Mouse (Mus musculus) layer of hippocampus, adult 8-10 months (tissue): Measurements from ENCODE around the gene Pla2g3. TPM values are rescaled to one million over a fixed set of nuclear protein-coding genes. Genes with fewer than 3 reads are reported as not detected.

ENCODE experiments used
- DNase-seq, 2 experiments: peaks; one replicate each; pipeline ENCODE4 v3.0.0; 2022; ENCODE audit warnings: low spot score in 2 of 2
- total RNA-seq, 4 experiments: library from RNA; stranded (reverse); gene quantifications; 2 replicates each; pipeline ENCODE4 v1.2.4; 2022

Pla2g3 gene
- total RNA-seq, 4 experiments from 2014 or later, result 0.99 to 1.7 (median 1.5) TPM

DNA sequence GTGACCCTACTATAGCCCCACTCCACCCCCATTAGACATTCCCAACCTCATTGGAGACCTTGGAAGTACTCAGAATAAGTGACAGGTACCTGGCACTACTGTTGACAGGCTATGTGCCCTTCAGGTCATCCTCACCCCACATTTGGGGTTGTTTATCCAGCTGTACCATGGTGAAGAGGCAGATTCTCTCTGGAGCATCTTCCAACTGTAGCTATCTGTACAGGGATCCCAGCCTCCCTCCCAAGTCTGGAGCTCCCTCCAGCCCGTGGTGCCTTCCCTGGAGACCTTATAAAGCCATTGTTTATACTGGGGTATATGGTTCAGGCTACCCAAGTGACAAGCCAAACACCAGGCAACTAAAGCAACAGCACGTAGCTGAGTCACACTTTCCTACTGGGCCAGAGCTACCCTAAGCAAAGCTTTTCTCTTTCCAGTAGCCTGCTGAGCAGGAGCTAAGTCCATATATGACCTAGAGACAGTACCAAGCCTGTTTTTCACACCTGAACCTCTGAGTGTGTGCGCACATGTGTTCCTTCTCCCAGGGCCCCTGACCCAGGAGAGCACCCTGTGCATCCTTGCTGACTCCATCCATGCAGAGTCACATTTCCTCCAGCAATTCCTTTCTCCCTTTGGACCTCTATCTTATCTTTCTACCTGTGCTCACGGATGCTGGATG lies 31.1 kb downstream of the Pla2g3 start:
- DNase-seq, result no peak

DNA sequence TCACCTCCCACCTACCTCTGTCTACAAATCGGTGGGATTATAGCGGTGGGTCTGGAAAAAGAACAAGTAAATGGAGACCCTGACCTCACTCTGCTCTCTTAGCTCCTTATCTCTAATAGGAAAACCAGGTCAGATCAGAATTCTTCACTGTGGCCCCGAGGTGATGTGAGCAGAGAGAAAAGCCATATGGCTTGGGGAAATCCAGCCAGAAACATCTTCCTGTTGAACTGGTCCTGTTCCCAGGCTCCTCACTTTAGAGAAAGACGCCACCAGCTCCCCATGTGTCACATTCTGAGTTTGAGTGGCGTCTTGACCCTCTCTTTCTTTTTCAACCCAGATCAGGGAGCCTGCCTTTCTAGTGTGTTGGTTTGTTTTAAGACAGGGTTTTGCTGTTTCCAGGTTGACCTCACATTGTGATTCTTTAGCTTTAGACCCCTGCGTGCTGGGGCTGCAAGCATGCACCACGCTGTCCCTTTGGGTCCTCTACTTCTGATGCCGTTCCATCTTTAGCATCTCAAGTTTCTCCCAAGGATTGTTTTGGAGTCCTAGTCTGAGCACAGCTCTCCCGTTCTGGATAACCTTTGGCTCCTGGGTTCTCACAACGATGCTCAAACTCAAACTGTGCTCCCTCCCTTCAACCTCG lies 31.8 kb downstream of the Pla2g3 start:
- DNase-seq, result no peak

DNA sequence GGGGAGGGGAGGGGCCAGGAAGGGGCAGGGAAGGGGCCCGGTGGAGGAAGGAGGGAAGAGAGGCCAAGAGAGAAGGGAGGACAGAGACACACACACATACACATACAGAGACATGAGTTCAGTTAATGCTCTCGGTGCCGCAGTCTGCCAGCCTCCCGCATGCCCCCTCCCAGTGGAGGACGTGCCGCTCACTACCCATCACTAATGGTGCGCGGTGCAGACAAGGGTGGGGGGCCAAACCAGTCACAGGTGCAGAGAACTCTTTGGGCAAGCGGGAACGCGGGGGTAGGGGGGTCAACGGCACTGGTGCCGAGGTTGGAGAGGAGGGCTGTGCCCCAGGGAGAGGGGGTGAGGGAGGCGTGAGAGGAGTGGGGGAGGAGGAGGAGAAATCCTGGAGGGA lies 32.8 kb downstream of the Pla2g3 start:
- DNase-seq, result no peak

DNA sequence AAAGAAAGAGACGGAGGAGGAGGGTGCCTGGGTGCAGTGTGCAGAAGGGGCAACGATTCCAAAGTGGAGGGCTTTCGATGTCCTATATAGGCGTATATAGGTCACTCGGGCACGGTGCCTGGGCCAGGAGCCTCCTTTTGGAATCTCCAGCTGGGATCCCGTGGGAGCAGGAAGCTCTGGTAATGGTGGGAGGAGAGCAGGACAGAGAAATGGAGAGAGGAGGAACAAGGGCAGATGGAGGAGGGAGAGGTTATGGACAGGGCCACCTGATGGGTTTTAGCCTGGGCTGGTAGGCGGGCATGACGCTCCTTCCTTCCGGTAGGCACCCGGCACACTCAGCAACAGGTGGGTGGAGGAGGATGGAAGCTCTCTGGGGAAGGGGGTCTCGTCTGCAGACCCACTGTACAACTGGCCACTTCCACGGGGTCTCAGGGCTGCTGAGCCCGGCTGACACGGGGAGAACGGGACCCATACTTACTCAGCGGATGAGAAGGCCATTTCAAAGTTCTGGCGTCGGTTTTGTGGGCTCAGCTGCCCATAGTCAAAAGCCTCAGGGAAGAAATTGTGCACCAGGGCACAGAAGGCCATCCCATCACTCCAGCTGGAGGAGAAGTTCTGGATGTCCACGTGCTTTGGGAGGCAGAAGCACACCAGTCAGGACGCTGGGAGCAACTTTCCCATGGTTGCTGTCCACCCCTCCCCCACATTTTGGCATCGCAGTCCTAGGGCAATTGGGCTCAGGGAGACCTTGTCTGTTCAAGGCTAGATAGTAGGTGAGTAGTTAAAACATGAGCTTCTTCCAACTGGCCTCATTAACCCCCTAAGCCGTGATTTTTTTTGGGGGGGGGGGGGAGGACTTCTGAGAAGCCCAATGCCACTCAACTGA lies 33.5 kb downstream of the Pla2g3 start:
- no peak for DNase-seq

- DNase-seq, result no peak
Observed at GRCm38 (mm10) chr11:3522285-3523000, 34.4 kb downstream of the Pla2g3 start.

- no peak for DNase-seq
Observed at GRCm38 (mm10) chr11:3523840-3524582, 35.9 kb downstream of the Pla2g3 start.

GRCm38 (mm10) chr11:3525560-3525959 lies 37.5 kb downstream of the Pla2g3 start:
- no peak for DNase-seq

DNA sequence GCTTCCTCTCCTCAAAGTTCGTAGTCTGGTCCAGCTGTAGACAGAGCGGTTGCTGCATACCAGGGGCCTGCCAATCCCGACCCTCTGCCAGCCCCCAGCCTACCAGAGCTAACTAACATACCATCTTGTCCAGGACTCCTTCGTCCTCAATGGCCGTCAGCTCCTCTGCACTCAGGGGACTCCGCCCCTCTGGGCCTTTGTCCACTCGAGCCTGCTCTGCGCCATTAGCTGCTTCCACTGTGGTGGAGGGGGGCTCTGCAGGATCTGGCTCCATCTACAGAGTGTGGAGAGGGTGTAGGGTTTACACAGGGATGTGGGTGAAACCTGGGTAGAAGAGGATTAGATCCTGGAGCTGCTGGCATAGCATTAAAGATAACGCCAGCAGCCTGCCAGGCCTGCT lies 38.1 kb downstream of the Pla2g3 start:
- DNase-seq, result no peak

- no peak for DNase-seq
Observed at GRCm38 (mm10) chr11:3526979-3527738, 39.1 kb downstream of the Pla2g3 start.

GRCm38 (mm10) chr11:3527766-3528165 lies 39.7 kb downstream of the Pla2g3 start:
- no peak for DNase-seq

DNA sequence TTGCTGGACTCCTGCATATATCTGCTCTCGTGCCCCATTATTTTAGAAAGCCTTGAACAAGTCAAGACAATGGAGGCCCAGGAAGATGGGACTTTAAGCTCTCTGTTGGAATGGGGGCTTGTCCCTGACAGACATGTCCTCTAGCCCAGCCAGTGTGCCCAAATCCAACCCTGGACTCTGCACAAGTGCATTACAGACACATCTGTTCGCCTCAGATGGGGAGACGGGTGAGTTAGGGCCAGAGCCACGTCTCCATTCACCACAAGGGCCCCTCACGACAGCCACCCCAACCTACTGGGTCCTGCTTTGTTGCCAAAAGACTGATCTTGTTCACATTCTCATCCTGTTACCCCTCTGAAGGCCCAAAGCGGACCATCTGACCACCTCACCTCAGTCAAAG lies 40.1 kb downstream of the Pla2g3 start:
- DNase-seq, result no peak

DNA sequence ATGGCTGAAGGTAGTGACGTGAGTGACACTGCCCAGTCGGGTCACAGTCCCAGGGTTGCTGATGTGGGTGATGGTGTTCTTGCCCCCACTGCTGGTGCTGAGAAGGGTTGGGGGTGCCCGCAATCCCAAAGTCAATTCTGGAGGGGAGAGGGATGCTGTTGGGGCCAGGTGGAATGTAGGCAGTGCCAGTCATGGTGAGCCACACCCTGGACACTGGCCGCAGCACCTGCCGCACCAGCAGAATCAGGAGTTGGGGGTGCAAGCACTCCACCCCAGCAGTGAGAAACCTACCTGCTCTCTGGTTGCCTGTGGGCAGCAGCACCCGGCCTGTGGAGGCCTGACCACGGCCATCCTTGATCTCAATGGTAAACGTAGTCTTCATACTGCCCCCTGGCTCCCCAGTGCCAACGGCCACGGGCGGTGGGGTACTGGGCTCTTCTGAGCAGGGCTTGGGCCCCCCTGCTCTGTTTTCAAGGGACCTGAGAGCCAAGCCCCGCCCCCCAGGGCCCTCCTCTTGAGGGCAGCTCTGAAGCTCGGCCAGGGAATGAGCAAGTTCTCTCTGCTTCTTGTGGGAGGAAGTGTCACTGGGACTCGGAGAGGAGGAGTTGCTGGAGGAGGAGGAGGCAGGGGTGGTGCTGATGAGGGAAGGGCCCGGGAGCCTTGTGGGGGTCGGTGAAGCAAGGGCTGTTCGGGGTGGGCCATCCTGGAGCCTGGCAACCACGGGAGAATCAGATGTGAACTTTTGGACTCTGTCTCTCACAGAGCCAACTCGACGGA lies 41.6 kb downstream of the Pla2g3 start:
- DNase-seq, result no peak

GRCm38 (mm10) chr11:3530731-3531130 lies 42.6 kb downstream of the Pla2g3 start:
- DNase-seq, result no peak

GRCm38 (mm10) chr11:3531634-3532033 lies 43.5 kb downstream of the Pla2g3 start:
- DNase-seq, result no peak

GRCm38 (mm10) chr11:3532101-3532931 lies 44.2 kb downstream of the Pla2g3 start:
- no peak for DNase-seq

GRCm38 (mm10) chr11:3533406-3533932 lies 45.4 kb downstream of the Pla2g3 start:
- DNase-seq, result no peak

GRCm38 (mm10) chr11:3534956-3535355 lies 46.9 kb downstream of the Pla2g3 start:
- DNase-seq, result peak in 1 of 2 experiments; percentile 4

GRCm38 (mm10) chr11:3535406-3535986 lies 47.4 kb downstream of the Pla2g3 start:
- DNase-seq, result peak; percentile 85 to 94
